Mouse (Mus musculus) liver, embryonic 14.5 days (tissue): ENCODE measurements at regions not wholly inside any gene's neighbourhood (a gene's known extent, or its start where the extent isn't known, plus 50 kb on each side); places are given as distances from the start of the nearest gene placed in this dataset.

Experiments
- ATAC-seq: fragments of 200-750 bp; cut with Nextera tagmentation; 2 replicates; pipeline ENCODE4 v1.8.0; 2017; ENCODE audit warnings: moderate number of reproducible peaks, mild to moderate bottlenecking, moderate library complexity; ENCODE audit not compliant: insufficient read depth
- DNase-seq, 3 experiments: peaks; one replicate each; pipeline ENCODE4 v3.0.0-alpha.2; 2012 to 2013; ENCODE audit warnings: low read depth in 3 of 3, low spot score in 3 of 3
- H3K27ac ChIP-seq: fragments of 300-500 bp; sonication (generic); 2 replicates; pipeline ENCODE4 v1.5.1; 2014; ENCODE audit warnings: moderate library complexity, mild to moderate bottlenecking, control low read depth, inconsistent platforms
- H3K27me3 ChIP-seq: fragments of 300-500 bp; sonication (generic); 2 replicates; pipeline ENCODE4 v1.6.1; 2014; ENCODE audit warnings: mild to moderate bottlenecking, low read length, moderate library complexity; ENCODE audit not compliant: control insufficient read depth, insufficient read depth
- H3K36me3 ChIP-seq: fragments of 300-500 bp; sonication (generic); replicated peaks from 2 replicates; pipeline ENCODE4 v1.6.1; 2014; ENCODE audit warnings: low read depth; ENCODE audit not compliant: control insufficient read depth, insufficient read depth
- H3K4me1 ChIP-seq, 2 experiments: fragments of 200-500 bp in 1 of 2; fragments of 300-500 bp in 1 of 2; sonication (generic) in 1 of 2; replicated peaks; 2 replicates each; pipeline ENCODE4 v1.6.1; 2012 to 2014; ENCODE audit warnings: antibody characterized with exemption in 1 of 2, inconsistent platforms in 1 of 2, low read length in 1 of 2; ENCODE audit not compliant: control insufficient read depth in 2 of 2, insufficient read depth in 2 of 2
- H3K4me2 ChIP-seq: fragments of 300-500 bp; sonication (generic); 2 replicates; pipeline ENCODE4 v1.6.1; 2014; ENCODE audit warnings: low read depth, mild to moderate bottlenecking, control low read depth, moderate library complexity
- H3K4me3 ChIP-seq, 2 experiments: fragments of 200-500 bp in 1 of 2; fragments of 300-500 bp in 1 of 2; sonication (generic) in 1 of 2; 2 replicates each; pipeline ENCODE4 v1.5.1; 2012 to 2014; ENCODE audit warnings: low read depth in 2 of 2, low read length in 2 of 2, mild to moderate bottlenecking in 2 of 2, control low read depth in 1 of 2, inconsistent platforms in 1 of 2, moderate library complexity in 1 of 2; ENCODE audit not compliant: insufficient read depth in 1 of 2
- H3K9ac ChIP-seq: fragments of 300-500 bp; sonication (generic); replicated peaks from 2 replicates; pipeline ENCODE4 v1.6.1; 2014; ENCODE audit warnings: mild to moderate bottlenecking, control low read depth, moderate library complexity
- H3K9me3 ChIP-seq: fragments of 300-500 bp; sonication (generic); 2 replicates; pipeline ENCODE4 v1.6.1; 2016; ENCODE audit warnings: low read length, mixed read lengths; ENCODE audit not compliant: control insufficient read depth
- CTCF ChIP-seq: IDR thresholded peaks from 2 replicates; pipeline ENCODE4 v1.5.1; 2016; ENCODE audit warnings: antibody characterized with exemption, low read depth, control low read depth
- EP300 ChIP-seq: IDR thresholded peaks from 2 replicates; pipeline ENCODE4 v1.6.1; 2016; ENCODE audit warnings: antibody characterized with exemption, low read depth
- WGBS: fragments of 180-500 bp; shearing (Covaris S2); extraction: QIAGEN DNeasy Blood & Tissue Kit; methylation state at CpG from one replicate; pipeline ENCODE4 v1.1.7; 2014; ENCODE audit not compliant: insufficient replicate concordance; 5-methylcytosine and 5-hydroxymethylcytosine counted together

GRCm38 (mm10) chr2:108743511-108743910 is 537.0 kb upstream of the Kif18a start:
- Histone ChIP-seq H3K36me3 (no peaks in the 10 kb centered on the region), H3K9ac (no peak overlapping the region), H3K9me3 (no peaks in the 10 kb centered on the region), H3K4me3 (no peak overlapping the region), H3K27me3 (no peaks in the 10 kb centered on the region), H3K4me1 (no peaks in the 10 kb centered on the region), H3K4me2 (no peak overlapping the region), H3K27ac (no peak overlapping the region)
- no peak for TF ChIP-seq EP300
- TF ChIP-seq CTCF, result no peak
- 42% methylated on average over 2 of the region's 2 CpGs for WGBS
- DNase-seq, result no peak
- no peak for ATAC-seq

GRCm38 (mm10) chr2:108744797-108745196 is 535.7 kb upstream of the Kif18a start:
- H3K9ac ChIP-seq, result no peak overlapping the region
- 31% methylated on average over 2 of the region's 2 CpGs for WGBS
- H3K9me3 ChIP-seq, result no peaks in the 10 kb centered on the region
- H3K4me1 ChIP-seq, result no peaks in the 10 kb centered on the region
- H3K27ac ChIP-seq, result no peak overlapping the region
- H3K4me3 ChIP-seq, result no peak overlapping the region
- no peak overlapping the region for H3K4me2 ChIP-seq
- TF ChIP-seq CTCF, result no peak
- TF ChIP-seq EP300, result no peak
- H3K36me3 ChIP-seq, result no peaks in the 10 kb centered on the region
- H3K27me3 ChIP-seq, result no peaks in the 10 kb centered on the region
- DNase-seq, result no peak
- no peak for ATAC-seq

DNA sequence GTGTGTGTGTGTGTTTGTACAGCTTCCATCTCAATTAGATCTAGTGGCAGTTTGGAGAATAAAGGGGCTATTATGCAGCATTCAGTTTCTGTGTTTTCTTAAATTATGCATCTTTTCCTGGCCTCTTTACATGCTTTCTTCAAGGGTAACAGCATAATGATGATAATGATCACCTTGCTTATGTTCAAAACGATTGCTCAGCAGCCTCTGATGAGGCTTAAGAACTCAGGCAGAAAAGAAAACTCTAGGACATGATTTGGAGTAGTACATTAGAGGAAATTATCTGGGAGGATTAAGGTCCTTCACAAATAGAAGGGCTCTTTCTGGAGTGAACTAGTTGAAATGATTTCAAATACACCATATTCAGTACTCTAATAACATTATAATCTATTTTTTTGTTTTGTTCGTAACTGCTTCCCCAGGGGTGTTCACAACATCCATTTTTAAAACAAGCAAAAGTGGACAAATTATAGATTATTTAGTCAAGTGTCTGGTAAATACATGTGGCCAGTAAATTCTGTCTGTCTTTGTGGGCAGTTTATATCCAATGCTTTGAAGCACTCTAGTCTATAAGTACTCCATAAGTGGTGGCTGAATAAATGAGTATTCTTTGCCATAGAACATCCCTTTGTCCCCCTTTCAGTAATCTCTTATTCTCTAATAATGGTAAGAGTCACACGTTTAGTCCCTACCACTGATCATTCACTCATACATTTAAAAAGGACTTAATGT is 526.9 kb upstream of the Kif18a start:
- DNase-seq (no peak), ATAC-seq (no peak)
- Histone ChIP-seq H3K4me2 (no peak overlapping the region), H3K4me3 (no peak overlapping the region), H3K9me3 (no peaks in the 10 kb centered on the region), H3K27me3 (no peaks in the 10 kb centered on the region), H3K36me3 (no peaks in the 10 kb centered on the region), H3K27ac (no peak overlapping the region), H3K9ac (no peak overlapping the region), H3K4me1 (no peaks in the 10 kb centered on the region)
- TF ChIP-seq CTCF (no peak), EP300 (no peak)
- 33% methylated on average over 3 of the region's 3 CpGs for WGBS

DNA sequence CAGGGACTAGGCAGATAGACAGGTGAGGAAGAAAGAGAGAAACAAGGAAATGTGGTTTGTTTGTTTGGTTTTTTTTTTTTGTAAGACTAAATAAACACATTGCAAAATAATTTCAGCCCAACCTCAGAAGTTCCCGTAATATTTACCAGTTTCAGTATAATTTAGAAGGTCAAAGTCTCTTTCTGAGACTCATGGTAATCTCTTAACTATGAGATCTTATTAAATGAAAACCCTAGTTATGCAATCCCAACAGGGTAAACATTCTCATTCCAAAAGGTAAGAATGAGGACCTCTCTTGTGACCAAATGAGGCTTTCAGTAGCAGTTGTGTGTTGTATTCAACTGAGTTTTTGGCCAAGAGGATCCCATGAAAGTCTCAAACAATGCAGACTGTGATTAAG is 524.7 kb upstream of the Kif18a start:
- Histone ChIP-seq H3K36me3 (no peaks in the 10 kb centered on the region), H3K9me3 (no peaks in the 10 kb centered on the region), H3K4me3 (no peak overlapping the region), H3K4me2 (no peak overlapping the region), H3K4me1 (no peaks in the 10 kb centered on the region), H3K9ac (no peak overlapping the region), H3K27me3 (no peaks in the 10 kb centered on the region), H3K27ac (no peak overlapping the region)
- WGBS, result 23% methylated on average over 1 of the region's 1 CpGs
- TF ChIP-seq CTCF (no peak), EP300 (no peak)
- DNase-seq (no peak), ATAC-seq (no peak)

GRCm38 (mm10) chr2:108756251-108756650 is 524.3 kb upstream of the Kif18a start:
- DNase-seq (no peak), ATAC-seq (no peak)
- Histone ChIP-seq H3K27me3 (no peaks in the 10 kb centered on the region), H3K36me3 (no peaks in the 10 kb centered on the region), H3K9ac (no peak overlapping the region), H3K9me3 (no peaks in the 10 kb centered on the region), H3K27ac (no peak overlapping the region), H3K4me3 (no peak overlapping the region), H3K4me2 (no peak overlapping the region), H3K4me1 (no peaks in the 10 kb centered on the region)
- 40% methylated on average over 1 of the region's 1 CpGs for WGBS
- TF ChIP-seq EP300 (no peak), CTCF (no peak)
